Mouse (Mus musculus): ENCODE measurements around the gene Tmem91. TPM values are rescaled to one million over a fixed set of nuclear protein-coding genes. Genes with fewer than 3 reads are reported as not detected.
A peak's percentile ranks its signal among the peaks of the same experiment; 100 is the strongest.

Tmem91 gene
- polyA plus RNA-seq, 2 experiments: 0.22 to 0.51 TPM

GRCm38 (mm10) chr7:25705801-25706251 lies 30.9 kb upstream of the Tmem91 start:
- Histone ChIP-seq H3K27ac (no peak overlapping the region), H3K4me2 (ENCODE audit: low read depth) (no peak overlapping the region), H3K9me3 (ENCODE audit: control insufficient read depth, low read length) (peaks cover 2% of the 10 kb centered on the region), H3K4me1 (replicated peaks; ENCODE audit: control insufficient read depth in 2 of 2, insufficient read depth in 2 of 2, low read length in 1 of 2) (peaks cover 2 to 32% of the 10 kb centered on the region in 2 experiments), H3K27me3 (ENCODE audit: control insufficient read depth, insufficient read depth, low read length) (no peaks in the 10 kb centered on the region), H3K4me3 (ENCODE audit: insufficient read depth in 1 of 2, low read depth in 2 of 2, low read length in 2 of 2) (no peak overlapping the region), H3K9ac (replicated peaks) (no peak overlapping the region), H3K36me3 (replicated peaks; ENCODE audit: control insufficient read depth, insufficient read depth, low read depth) (peaks cover 12% of the 10 kb centered on the region; the same call in 1 of the 2 replicates)
- DNase-seq (ENCODE audit: low read depth in 3 of 3, low spot score in 3 of 3) (no peak), ATAC-seq (ENCODE audit: insufficient read depth) (no peak)
- TF ChIP-seq CTCF (IDR thresholded peaks at IDR 0.05; ENCODE audit: low read depth) (no peak), EP300 (IDR thresholded peaks at IDR 0.05; ENCODE audit: low read depth) (no peak)
- 69% methylated on average over 6 of the region's 6 CpGs for WGBS (ENCODE audit: insufficient replicate concordance)

GRCm38 (mm10) chr7:25704716-25705364 lies 29.9 kb upstream of the Tmem91 start:
- Histone ChIP-seq H3K4me3 (ENCODE audit: insufficient read depth in 1 of 2, low read depth in 2 of 2, low read length in 2 of 2) (no peak overlapping the region; a peak in 1 of 4 replicates), H3K27me3 (ENCODE audit: control insufficient read depth, insufficient read depth, low read length) (no peaks in the 10 kb centered on the region), H3K9ac (replicated peaks) (no peak overlapping the region), H3K9me3 (ENCODE audit: control insufficient read depth, low read length) (peaks cover 2% of the 10 kb centered on the region), H3K36me3 (replicated peaks; ENCODE audit: control insufficient read depth, insufficient read depth, low read depth) (peaks cover 14% of the 10 kb centered on the region), H3K4me1 (replicated peaks; ENCODE audit: control insufficient read depth in 2 of 2, insufficient read depth in 2 of 2, low read length in 1 of 2) (peaks cover 2 to 31% of the 10 kb centered on the region in 2 experiments), H3K4me2 (ENCODE audit: low read depth) (peak overlapping the region; percentile 42), H3K27ac (no peak overlapping the region)
- TF ChIP-seq EP300 (IDR thresholded peaks at IDR 0.05; ENCODE audit: low read depth): no peak
- TF ChIP-seq CTCF (IDR thresholded peaks at IDR 0.05; ENCODE audit: low read depth): no peak
- 44% methylated on average over 36 of the region's 37 CpGs for WGBS (ENCODE audit: insufficient replicate concordance)
- DNase-seq (ENCODE audit: low read depth in 3 of 3, low spot score in 3 of 3) (no peak), ATAC-seq (ENCODE audit: insufficient read depth) (no peak)

GRCm38 (mm10) chr7:25703793-25704494 lies 29.0 kb upstream of the Tmem91 start:
- ATAC-seq (ENCODE audit: insufficient read depth) (peak; percentile 31), DNase-seq (ENCODE audit: low read depth in 3 of 3, low spot score in 3 of 3) (no peak)
- peak overlapping the region; percentile 42 for H3K4me2 ChIP-seq (ENCODE audit: low read depth)
- no peaks in the 10 kb centered on the region for H3K27me3 ChIP-seq (ENCODE audit: control insufficient read depth, insufficient read depth, low read length)
- H3K27ac ChIP-seq: no peak overlapping the region
- H3K4me3 ChIP-seq (ENCODE audit: insufficient read depth in 1 of 2, low read depth in 2 of 2, low read length in 2 of 2): 0 out of 4 replicates have a peak overlapping the region, but pooled peaks of 1 of the 2 experiments have one; percentile 12
- TF ChIP-seq EP300 (IDR thresholded peaks at IDR 0.05; ENCODE audit: low read depth) (no peak), CTCF (IDR thresholded peaks at IDR 0.05; ENCODE audit: low read depth) (no peak)
- H3K4me1 ChIP-seq (replicated peaks; ENCODE audit: control insufficient read depth in 2 of 2, insufficient read depth in 2 of 2, low read length in 1 of 2): peaks cover 2 to 29% of the 10 kb centered on the region in 2 experiments
- WGBS (ENCODE audit: insufficient replicate concordance): 60% methylated on average over 10 of the region's 10 CpGs
- no peak overlapping the region for H3K9ac ChIP-seq (replicated peaks)
- H3K9me3 ChIP-seq (ENCODE audit: control insufficient read depth, low read length): peaks cover 2% of the 10 kb centered on the region
- H3K36me3 ChIP-seq (replicated peaks; ENCODE audit: control insufficient read depth, insufficient read depth, low read depth): peaks cover 15% of the 10 kb centered on the region

GRCm38 (mm10) chr7:25702350-25702749 lies 27.4 kb upstream of the Tmem91 start:
- H3K4me1 ChIP-seq (replicated peaks; ENCODE audit: control insufficient read depth in 2 of 2, insufficient read depth in 2 of 2, low read length in 1 of 2): peaks cover 2 to 24% of the 10 kb centered on the region in 2 experiments
- no peak overlapping the region for H3K4me2 ChIP-seq (ENCODE audit: low read depth)
- TF ChIP-seq EP300 (IDR thresholded peaks at IDR 0.05; ENCODE audit: low read depth) (no peak), CTCF (IDR thresholded peaks at IDR 0.05; ENCODE audit: low read depth) (peak; percentile 44)
- 85% methylated on average over 2 of the region's 2 CpGs for WGBS (ENCODE audit: insufficient replicate concordance)
- no peak overlapping the region for H3K27ac ChIP-seq
- no peak overlapping the region for H3K9ac ChIP-seq (replicated peaks)
- H3K27me3 ChIP-seq (ENCODE audit: control insufficient read depth, insufficient read depth, low read length): no peaks in the 10 kb centered on the region
- H3K4me3 ChIP-seq (ENCODE audit: insufficient read depth in 1 of 2, low read depth in 2 of 2, low read length in 2 of 2): no peak overlapping the region
- no peak for DNase-seq (ENCODE audit: low read depth in 3 of 3, low spot score in 3 of 3)
- peaks cover 2% of the 10 kb centered on the region for H3K9me3 ChIP-seq (ENCODE audit: control insufficient read depth, low read length)
- no peak for ATAC-seq (ENCODE audit: insufficient read depth)
- H3K36me3 ChIP-seq (replicated peaks; ENCODE audit: control insufficient read depth, insufficient read depth, low read depth): peaks cover 24% of the 10 kb centered on the region

GRCm38 (mm10) chr7:25700732-25701131 lies 25.8 kb upstream of the Tmem91 start:
- H3K27me3 ChIP-seq (ENCODE audit: control insufficient read depth, insufficient read depth, low read length): no peaks in the 10 kb centered on the region
- ATAC-seq (ENCODE audit: insufficient read depth): no peak

More at GRCm38 (mm10) chr7:25700732-25701131, 25.8 kb upstream of the Tmem91 start:
- Histone ChIP-seq H3K4me2 (ENCODE audit: low read depth) (no peak overlapping the region), H3K4me1 (replicated peaks; ENCODE audit: control insufficient read depth in 2 of 2, insufficient read depth in 2 of 2, low read length in 1 of 2) (peaks cover 2 to 11% of the 10 kb centered on the region in 2 experiments), H3K9ac (replicated peaks) (no peak overlapping the region), H3K4me3 (ENCODE audit: insufficient read depth in 1 of 2, low read depth in 2 of 2, low read length in 2 of 2) (no peak overlapping the region), H3K9me3 (ENCODE audit: control insufficient read depth, low read length) (peaks cover 2% of the 10 kb centered on the region), H3K36me3 (replicated peaks; ENCODE audit: control insufficient read depth, insufficient read depth, low read depth) (peaks cover 27% of the 10 kb centered on the region), H3K27ac (no peak overlapping the region)
- DNase-seq (ENCODE audit: low read depth in 3 of 3, low spot score in 3 of 3): no peak
- 84% methylated on average over 12 of the region's 12 CpGs for WGBS (ENCODE audit: insufficient replicate concordance)
- TF ChIP-seq EP300 (IDR thresholded peaks at IDR 0.05; ENCODE audit: low read depth): no peak
- peak; percentile 70 for TF ChIP-seq CTCF (IDR thresholded peaks at IDR 0.05; ENCODE audit: low read depth)
